Mouse (Mus musculus) c-Kit-positive CD71-positive TER-119-positive erythroid progenitor cells, embryonic 14.5 days (primary cell): ENCODE measurements at regions not wholly inside any gene's neighbourhood (a gene's known extent, or its start where the extent isn't known, plus 50 kb on each side); places are given as distances from the start of the nearest gene placed in this dataset.

Source experiments
- DNase-seq: peaks from one replicate; pipeline ENCODE4 v3.0.0-alpha.2; 2013; ENCODE audit warnings: low spot score

DNA sequence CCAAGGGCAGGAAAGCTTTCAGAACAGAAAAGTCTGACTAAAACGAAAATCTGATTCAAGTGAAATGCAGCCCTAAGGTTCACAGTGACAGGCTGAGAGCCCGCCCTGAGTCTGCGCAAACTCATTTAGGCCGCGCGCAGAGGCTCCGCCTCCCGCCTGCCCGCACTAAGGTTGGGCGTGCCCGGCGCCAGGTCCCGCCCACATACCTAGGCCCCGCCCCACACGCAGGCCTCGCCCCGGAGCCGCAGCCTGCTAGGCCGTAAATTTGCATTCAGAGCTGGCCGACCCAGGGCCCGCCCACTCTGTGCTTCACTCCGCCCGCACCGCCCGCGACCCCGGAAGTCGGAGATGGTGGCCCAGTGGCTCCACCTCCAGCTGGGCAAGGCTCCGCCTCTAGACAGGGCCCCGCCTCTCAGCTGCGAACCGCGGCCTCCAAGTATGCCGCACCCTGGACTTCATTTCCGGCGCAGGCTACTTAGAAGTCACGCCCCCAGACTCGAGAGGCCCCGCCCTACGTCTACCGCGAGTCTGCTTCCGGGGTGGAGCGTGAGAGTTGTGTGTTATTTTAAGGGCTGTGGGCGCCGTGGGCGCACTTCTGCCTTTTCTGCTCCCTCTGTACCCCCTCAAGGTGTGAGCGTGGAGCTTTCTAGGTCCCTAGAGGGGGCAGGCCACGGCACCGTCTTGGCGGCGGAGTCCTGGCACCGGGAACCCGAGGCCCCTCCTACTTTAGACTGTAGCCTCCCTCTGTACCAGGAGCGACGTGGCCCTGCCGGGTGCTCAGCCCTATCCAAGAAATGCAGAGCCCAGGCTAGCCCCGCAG, 52.3 kb upstream of the Wnt7b start:
- DNase-seq, result peak; percentile 98

DNA sequence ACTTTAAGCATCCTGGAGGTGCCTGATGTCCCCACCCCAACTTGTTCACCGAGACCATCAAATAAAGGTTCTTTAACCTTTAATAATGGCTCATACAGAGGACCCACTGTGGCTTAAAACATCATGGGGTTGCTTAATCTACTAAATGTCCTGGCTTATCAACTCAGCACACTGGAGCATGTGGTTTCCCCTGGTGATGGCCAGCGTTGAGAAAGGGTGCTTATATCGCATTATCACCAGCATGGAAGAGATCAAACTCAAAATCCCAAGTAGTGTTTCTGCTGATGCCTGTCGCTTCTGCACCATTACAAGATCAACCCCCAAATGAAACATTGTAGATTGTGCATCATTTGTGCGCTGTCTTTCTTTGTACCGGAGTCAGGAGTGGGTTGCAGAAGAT, 53.2 kb upstream of the Wnt7b start:
- peak; percentile 69 for DNase-seq

DNA sequence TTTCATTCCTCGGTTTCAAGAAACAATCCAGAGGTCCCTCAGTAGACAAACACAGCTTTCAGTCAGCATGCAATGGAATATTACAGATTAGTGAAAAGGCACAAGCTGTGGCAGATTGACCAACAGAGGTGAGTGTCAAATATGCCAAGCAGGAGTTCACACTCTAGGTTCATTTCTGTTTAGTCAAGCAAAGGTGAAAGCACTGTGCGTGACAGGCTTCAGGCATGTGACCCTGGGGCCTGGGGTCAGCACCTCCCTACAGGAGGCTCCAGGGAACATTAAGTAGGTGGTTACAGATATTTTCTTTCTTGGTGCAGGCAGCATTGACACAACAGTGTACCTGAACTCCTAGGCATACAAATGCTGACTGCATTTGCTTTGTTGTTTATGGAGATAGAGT, 57.3 kb upstream of the Wnt7b start:
- DNase-seq, result no peak

DNA sequence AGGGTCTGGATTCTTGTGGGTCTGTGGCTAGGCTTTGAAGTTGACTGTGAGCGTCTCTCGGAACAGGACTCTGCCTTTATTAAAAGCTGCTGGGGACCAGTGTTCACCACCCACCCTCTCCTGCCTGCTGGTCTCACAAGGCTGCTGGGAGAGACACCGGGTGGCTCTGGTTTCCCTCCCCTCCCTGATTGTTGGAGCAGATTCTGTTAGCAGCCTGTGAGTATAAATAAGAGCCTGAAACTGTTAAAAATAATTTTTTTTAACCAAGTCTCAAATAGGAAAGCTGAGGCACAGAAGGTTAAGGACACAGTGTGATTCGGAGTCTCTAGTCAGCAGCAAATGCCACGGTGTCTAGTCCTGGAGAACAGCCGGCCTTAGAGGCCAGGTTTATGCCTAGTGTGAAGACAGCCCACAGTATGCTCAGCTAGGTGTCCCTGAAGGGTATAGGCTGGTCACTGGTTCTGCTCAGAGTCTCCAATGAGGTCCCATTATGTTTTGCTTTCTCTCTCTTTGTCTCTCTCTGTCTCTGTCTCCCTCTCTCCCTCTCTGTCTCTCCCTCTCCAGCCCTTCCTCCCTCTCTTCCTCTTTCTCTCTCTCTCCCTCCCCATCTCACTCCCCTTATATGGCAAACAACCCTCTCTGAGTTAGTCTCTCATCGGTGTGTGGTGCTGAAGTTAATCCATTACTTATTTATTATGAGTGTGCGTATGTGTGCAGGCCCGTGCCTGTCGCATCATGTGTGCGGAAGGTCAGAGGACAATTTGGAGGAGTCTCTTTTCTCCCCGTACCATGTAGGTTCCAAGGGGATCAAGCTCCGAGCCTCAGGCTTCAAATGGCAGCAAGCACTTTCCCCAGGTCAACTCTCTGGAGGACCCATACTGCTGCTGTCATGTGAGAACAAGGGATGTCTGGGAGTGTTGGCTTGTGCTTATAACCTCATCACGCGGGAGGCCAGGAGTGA, 59.1 kb upstream of the Wnt7b start:
- no peak for DNase-seq

DNA sequence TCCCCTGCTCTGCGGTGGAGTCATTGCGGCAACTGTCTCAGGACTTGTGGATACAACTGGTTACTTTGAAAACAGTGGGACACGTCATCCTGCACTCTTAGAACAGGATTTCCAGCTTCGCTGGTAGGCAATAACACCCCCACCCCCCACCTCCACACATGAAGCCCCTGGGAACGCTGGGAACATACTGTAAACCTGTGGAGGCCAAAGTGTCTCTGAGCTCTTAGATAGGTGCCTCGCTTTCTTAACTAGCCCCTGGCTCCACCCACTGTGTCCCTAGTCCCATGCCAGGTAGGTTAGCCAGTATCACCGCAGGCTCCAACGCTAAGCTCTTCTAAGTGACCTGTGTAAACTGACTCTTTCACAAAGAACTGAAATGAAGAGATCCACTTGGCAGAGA, 63.1 kb upstream of the Wnt7b start:
- no peak for DNase-seq

DNA sequence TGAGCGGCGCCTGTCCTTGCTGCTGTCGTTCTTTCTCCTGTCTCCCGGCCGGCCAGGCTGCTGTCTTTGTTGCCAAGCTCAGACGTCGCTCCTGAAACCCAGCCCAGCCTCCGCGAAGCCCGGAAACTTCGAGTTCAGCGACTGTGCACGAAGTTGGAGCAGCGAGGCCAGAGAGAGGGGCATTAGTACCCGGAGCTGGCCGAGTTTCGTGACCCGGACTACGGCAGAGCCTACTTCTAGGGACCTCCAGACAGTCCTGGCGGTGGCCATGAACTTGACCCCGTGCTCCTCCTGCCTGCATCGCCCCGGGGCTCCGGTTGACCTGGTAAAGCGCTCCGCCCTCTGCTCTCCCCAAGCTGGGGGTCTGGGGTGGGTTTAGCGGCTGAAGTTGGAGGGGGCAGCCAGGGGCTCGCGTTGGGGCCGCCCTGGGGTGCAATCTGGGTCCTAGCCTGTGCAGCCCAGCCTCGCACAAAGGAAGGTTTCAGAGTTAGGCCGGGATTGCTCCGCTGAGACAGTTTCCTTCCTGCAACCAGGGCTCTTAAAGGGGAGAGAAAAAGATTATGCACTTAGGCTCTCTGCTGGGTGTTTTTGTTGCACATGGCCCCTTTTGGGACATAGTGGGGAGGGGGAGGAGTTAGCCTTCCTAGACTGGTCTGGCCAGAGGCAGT, 63.8 kb upstream of the Wnt7b start:
- no peak for DNase-seq

DNA sequence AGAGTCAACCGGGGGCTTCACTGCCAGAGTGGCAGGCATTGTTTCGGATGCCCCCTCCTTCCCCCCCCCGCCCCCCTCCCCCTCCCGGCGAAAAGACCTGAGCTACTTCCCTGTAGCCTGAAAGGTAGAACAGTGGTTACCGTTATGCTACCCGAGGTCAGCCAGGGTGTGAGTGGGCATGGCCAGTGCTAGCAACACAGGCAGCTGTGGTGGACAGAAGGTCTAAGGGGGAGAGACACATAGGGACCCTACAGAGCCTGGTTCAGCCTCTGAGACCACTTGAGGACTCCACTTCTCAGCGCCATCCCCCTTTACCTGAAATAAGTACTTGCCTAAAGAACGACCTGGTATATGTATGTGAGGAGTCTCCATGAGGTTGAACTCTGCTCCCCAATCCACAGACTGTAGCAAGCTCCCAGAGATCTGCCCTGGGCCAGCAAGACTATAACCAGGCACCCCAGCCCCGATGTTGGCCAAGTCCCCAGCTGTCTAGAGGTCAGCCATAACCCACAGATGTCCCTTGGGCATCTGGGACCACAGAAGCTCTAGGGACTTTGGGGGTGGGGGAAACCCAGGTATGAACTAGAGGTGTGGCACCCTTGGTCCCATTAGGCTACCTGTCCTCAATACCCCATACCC, 64.5 kb upstream of the Wnt7b start:
- DNase-seq, result no peak

DNA sequence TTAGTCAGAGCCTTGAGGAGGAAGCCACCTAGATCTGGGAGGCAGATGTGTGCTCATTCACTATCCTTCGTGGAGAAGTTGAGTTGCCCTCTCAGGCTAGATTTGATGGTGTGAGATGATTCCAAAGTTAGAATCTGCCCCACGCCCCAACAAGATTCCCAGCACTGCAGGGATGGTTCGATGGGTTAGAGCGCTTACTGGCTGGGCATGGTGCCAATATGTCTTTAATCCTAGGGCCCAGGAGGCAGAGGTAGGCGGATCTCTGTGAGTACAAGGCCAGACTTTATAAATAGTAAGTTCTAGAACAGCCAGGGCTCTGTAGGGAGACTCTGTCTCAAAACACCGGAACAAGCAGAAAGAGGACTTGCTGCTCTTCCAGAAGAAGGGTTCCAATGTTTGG, 65.3 kb upstream of the Wnt7b start:
- no peak for DNase-seq

DNA sequence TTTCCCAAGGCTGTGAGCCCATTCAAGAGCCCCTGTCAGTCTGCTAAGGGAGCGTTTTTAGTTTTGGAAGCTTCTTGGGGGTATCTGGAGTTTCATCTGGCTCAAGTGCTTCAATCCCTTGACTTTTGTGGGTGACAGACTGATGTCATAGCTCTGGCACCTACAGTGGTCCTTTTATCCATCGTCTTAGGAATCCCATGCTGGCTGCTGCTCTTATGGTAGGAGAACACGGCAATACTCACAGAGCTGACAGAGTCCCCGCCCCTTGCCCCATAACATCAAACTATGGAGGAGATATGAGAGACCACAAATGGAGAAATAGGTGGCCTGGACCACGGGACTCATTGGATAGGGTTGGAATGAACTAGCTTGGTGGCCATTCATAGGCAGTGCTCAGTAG, 68.0 kb upstream of the Wnt7b start:
- no peak for DNase-seq

DNA sequence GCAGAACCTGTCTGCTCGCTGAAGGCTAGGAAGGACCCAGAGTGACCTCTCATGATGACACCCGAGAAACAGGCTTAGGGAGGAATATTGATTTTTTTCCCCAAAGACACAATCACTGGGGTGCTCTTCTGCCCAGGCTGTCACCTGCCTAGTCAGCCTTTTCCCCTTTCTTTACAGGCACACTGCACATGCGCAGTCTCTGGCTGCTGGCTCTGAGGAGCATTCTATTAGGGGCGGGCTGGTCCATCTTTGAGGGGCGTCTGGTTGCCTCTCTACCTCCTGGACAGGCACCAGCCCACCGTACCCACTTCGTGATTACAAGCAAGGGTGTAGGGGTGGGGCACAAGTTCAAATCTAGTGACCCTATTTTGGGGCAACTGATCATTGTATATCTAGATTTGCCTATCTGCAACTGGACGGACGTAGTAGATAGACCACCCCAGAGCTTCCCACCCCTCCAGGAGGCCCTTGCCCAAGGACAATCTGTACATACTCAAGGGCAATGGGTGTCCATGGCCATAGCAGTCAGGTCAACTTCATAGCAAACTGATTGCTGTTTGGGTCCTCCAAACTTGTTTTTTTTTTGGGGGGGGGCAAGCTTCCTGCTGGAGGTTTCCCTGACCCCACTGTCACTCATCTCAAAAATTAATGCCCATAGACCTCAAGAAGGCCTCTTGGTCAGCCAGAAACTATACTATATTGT, 69.6 kb upstream of the Wnt7b start:
- DNase-seq, result no peak

DNA sequence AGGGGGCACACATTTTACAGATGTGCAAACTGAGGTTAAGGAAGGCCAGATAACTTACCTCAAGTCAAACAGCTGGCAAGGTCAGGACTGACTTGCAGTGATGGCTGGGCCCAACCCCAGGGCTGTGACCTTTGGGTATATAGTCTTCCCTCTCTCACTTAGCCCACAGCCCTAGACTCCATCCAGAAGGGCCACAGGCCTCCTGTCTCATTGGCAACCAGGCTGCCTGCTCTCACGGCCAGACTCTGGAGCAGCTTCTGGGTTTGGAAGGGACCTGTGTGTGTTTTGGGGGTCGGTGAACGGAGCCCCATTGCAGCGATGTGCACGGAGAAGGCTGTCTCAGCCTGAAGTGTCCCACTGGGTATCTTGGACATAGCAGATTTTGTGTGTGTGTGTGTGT, 70.2 kb upstream of the Wnt7b start:
- no peak for DNase-seq

DNA sequence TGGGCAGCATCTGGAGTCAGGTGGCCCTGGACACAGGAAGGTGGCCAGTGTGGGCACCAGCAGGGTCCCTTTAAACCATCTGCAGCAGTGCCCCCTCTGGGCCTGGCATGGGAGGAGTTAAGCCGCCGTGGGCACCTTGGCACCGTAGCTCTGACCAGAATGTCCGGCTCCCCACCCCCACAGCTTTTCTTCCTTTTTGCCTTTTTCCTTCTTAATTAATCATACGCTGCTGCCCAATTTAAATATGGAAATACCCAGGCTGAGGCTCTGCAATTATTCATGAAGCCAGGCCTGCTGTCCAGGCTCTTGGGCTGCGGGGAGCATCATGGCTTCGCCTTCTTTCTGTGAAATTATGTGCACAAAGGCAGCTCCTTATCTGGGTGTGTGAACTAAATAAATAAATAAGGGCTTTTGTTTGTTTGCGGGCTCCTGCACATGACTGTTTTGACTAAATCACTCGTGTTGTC, 70.6 kb upstream of the Wnt7b start:
- DNase-seq, result no peak

DNA sequence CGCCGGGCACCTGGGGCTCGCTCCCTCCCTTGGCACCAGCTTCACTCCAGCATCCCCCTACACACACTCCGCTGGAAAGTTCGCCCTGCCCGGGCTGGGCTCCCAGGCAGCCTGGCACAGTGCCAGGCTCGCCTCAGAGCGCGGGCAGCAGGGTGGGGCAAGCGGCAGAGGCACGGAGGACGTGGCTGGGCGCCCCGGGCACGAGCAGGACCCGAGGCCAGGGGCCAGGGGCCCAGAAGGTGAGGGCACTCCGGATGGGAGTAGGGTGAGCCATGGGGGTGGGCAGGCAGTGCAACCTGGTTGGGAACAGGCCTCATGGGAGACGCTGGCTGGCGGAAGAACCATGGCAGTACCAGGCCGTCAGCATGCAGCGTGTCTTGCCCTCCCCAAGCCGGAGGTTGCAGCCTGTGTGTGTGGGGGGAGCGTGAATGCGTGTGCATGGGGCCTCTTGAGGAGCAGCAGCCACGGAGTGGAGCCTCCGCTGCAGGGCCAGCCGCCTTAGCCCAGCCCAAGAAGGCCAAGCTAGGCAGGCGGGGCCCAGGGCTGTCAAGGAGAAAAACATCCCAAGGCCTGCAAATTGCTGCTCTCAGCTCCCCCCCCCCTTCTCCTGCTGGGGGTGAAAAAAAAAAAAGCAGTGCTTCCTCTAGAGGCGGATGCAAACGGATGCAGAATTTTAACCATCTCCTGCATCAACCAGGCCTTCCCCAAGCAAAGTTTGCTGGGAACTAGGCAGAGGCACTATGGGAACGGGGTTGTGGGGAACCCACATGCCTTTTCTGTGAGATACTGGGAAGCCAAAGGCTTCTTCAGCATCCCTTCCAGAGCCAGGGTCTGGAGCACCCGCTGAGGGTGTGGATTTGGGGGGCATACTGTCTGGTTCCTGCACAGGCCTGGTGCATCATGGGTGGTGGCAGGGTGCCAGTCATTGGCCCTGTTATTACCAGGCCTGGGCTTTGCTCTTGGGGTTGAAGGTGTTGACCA, 71.4 kb upstream of the Wnt7b start:
- DNase-seq, result no peak

DNA sequence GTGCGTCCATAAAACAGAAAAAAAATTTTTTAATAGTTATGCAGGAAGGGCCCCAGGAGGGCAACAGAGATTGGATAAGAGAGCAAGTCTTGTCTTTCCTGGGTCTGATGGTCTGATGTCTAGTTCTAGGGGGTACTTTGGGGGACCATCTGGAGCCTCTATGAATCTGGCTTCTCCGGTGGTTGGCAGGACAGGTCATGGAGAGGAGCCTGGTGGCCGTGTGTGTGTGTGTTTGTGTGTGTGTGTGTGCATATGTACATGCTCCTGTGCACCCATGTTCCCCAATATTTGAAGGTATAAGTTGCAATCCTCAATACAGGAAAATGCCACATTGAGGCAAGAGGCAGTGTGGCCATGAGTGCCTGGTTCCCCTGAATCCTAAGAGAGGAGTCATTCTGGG, 72.5 kb upstream of the Wnt7b start:
- DNase-seq, result no peak

DNA sequence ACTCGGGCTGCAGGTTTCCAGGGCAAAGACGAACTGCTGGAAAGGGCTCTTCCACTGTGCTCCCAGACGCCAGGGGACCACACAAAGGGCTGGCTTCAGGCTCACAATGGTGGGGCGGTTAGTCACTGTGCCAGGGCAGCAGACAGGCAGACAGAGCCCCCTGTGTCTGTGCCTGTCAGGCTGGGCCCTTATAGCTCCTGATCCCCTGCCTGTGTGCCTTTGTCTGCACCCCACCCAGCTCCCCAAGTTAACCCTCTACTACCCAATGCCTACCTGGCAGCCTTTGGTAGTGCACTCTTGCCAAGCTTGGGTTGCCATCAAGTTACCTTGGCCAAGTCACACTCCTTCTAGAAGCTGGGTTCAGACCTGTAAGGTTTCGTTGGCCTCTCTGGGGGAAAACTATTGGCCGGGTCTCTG, 73.5 kb upstream of the Wnt7b start:
- DNase-seq, result no peak

DNA sequence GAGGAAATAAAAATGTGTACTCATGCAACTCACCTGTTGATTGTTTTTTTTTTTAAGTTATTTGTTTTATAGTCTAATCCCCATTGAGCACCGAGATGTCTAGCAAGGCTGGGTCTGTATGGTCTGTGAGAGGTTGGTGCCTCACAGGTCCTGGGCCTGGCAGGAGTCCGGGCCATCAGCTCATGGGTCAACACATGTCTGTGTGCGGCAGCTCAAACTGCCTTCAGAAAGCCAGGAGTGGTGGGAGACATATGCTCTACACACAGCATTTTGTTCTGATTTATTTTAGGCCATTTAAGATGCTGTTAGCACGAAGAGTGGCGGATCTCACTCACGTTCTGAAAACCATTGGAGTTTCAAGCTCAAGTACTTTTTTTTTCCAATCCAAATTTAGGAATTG, 74.6 kb upstream of the Wnt7b start:
- DNase-seq, result no peak

DNA sequence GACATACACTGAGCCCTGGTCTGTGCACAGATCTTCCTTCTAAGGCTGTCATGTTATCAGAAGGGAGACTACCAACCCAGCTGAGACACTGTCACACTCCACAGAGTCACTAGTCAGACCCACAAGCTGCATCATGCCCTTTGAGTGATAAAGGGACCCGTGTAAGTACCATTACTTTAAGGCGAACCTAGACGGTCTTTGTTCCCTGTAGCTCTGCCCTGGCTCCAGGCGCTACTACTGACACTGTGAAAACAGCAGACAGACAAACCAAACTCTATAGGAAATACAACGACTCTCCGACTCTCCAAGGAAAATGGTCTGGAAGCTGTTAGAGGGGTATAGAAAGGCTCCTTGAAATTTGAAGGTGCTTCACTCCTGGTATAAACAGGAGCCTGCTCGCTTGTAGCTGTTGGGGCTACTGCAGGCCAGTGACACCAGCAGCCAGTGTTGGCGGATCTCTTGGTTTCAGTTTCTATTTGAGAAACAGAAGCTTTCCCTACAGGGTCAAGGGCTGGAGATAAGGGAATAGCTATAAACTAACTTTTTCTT, 75.2 kb upstream of the Wnt7b start:
- DNase-seq, result no peak

DNA sequence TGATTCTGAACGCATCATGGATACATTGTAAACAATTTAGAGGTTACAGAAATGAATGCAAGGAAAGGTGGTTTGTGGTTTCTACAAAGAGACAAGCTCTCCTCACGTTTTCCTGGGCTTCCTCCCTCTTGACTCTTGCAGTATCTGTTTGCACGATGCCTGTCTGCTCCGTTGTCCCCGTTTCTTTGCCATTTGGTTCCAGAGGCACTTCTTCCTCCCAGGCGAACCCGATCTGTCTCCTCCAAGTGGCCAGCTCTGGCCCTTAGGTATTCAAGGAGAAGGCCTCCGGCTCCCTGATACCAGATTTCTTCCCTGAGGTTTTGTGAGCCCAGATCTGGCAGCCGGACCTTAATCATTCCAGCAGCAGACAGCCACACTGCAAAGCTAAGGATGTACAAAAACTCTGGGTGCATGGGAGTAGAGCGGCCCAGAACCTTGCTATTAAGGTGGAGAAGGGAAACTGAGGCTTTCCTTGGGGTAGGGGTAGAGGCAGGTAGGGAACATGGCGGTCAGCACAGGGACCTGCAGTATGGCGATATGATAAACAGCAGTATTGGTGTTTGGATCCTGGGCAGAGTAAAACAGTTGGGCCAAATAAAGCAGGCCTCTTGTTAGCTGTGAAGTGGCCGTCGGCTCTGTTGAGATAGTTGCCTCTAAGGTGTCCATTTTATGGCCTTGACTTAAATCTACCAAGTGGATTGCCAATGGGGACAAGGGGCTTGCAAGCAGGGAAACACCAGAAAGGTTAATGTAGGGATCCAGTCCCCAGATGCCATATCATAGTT, 76.0 kb upstream of the Wnt7b start:
- DNase-seq, result no peak
